In genomic region chr7:67622151-67622550, GRCm38 (mm10) we compare ENCODE assay signal across 14 mouse cellular contexts.
"Had no signal": no experiment of that assay in that cellular context is flagged by ENCODE, and none has a peak within 500 bp of the region (broad histone marks: within the 10 kb centered on the region; RNA-seq: fewer than 3 reads in every experiment).

No protein-coding gene starts in this region.

- H3K36me3 ChIP-seq: liver, embryonic 13.5 days; lung, embryonic 15.5 days; midbrain, embryonic 15.5 days had no signal

- H3K9me3 ChIP-seq: liver, embryonic 13.5 days; lung, embryonic 15.5 days; megakaryocyte, embryonic 14.5 days; midbrain, embryonic 15.5 days; neural tube, embryonic 12.5 days had no signal

- H3K4me2 ChIP-seq: liver, embryonic 13.5 days; lung, embryonic 15.5 days; midbrain, embryonic 11.5 days; midbrain, embryonic 15.5 days; neural tube, embryonic 12.5 days had no signal

- H3K4me1 ChIP-seq: liver, embryonic 13.5 days; lung, embryonic 15.5 days; midbrain, embryonic 15.5 days; neural tube, embryonic 12.5 days had no signal

- ATAC-seq: liver, postnatal 0 days; midbrain, embryonic 15.5 days had no signal

- H3K27me3 ChIP-seq: liver, embryonic 13.5 days; lung, embryonic 15.5 days; megakaryocyte, embryonic 14.5 days; midbrain, embryonic 15.5 days; neural tube, embryonic 12.5 days had no signal

- H3K4me3 ChIP-seq: liver, embryonic 13.5 days; lung, embryonic 15.5 days; megakaryocyte, embryonic 14.5 days; midbrain, embryonic 15.5 days; neural tube, embryonic 12.5 days had no signal

- H3K9ac ChIP-seq: liver, embryonic 13.5 days; liver, postnatal 0 days; lung, embryonic 15.5 days; midbrain, embryonic 15.5 days; neural tube, embryonic 12.5 days had no signal

- DNase-seq: kidney, postnatal 14 days; left cerebral cortex, postnatal 4 days; liver; liver, embryonic 13.5 days; liver, postnatal 0 days; lung, postnatal 14 days; thymus, postnatal 4 days had no signal

- H3K27ac ChIP-seq: liver, embryonic 13.5 days; lung, embryonic 15.5 days; macrophage; midbrain, embryonic 15.5 days; neural tube, embryonic 12.5 days; stomach, postnatal 0 days had no signal
